Mouse (Mus musculus): ENCODE measurements at regions not wholly inside any gene's neighbourhood (a gene's known extent, or its start where the extent isn't known, plus 50 kb on each side); places are given as distances from the start of the nearest gene placed in this dataset.

GRCm38 (mm10) chr2:51460896-51461295 is 166.4 kb upstream of the Tas2r134 start:
- POLR2A ChIA-PET, result interaction anchor here in 2 of 4 experiments (1.3 to 1.7 kb wide), 2 partner anchors 11 to 13 kb away, joined by 4 to 5 read pairs; no protein-coding TSS in a partner anchor
- CTCF ChIA-PET, result no interaction called here

DNA sequence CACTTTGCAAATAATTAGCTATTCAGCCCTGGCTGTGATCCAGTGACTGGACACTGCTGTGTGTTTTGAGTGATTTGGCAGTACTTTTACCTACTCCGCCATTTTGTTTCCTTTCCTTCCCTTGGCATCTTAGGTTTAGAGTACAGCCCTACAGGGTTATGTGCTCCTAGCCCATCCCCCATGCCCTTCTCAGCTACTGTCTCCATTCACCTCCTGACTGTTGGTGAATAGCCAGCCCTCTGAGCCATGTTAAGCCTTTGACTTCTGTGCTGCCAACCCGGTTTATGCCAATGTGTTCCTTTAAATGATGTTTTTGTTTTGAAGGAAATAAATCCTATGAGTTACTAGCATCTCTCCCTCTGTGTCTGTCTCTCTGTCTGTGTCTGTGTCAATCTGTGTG is 167.8 kb upstream of the Tas2r134 start:
- ChIA-PET CTCF (no interaction called here), POLR2A (interaction anchor here in 1 of 4 experiments (0.7 to 1.2 kb wide), 3 partner anchors 10 to 12 kb away, joined by 3 read pairs; no protein-coding TSS in a partner anchor)

- ChIA-PET POLR2A (no interaction called here), CTCF (no interaction called here)
Observed at GRCm38 (mm10) chr2:51457717-51458116, 169.6 kb upstream of the Tas2r134 start.

GRCm38 (mm10) chr2:51452816-51453215 is 174.5 kb upstream of the Tas2r134 start:
- ChIA-PET POLR2A (no interaction called here), CTCF (no interaction called here)

- ChIA-PET POLR2A (interaction anchor here in 3 of 4 experiments (0.6 to 2.6 kb wide), 21 partner anchors 11 to 624 kb away, joined by 3 to 25 read pairs (median 5); partner anchors contain the start of gene Rif1 (in 2 of the 3)), CTCF (interaction anchor here in 1 of 4 experiments (0.8 kb wide), 1 partner anchor 77 kb away, joined by 4 read pairs; no protein-coding TSS in a partner anchor)
Observed at GRCm38 (mm10) chr2:51448121-51448520, 179.2 kb upstream of the Tas2r134 start.

DNA sequence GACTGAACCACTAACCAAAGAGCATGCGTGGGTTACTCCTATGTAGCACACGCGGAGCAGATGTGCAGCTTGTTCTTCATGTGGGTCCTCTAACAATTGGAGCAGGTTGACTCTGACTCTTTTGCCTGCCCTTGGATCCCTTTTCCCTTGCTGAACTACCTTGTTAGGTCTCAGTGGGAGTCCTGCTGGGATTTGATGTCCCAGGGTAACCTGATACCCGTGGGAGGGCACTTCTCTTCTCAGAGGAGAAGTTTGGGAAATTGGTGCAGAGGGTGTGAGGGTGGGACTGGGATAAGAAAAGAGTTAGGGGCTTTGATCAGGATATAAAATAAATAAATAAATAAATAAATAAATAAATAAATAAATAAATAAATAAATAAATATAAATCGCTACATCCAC is 179.7 kb upstream of the Tas2r134 start:
- ChIA-PET POLR2A (interaction anchor here in 3 of 4 experiments (0.8 to 2.6 kb wide), 15 partner anchors 10 to 624 kb away, joined by 3 to 25 read pairs (median 5); partner anchors contain the start of gene Rif1 (in 2 of the 3)), CTCF (interaction anchor here in 2 of 4 experiments (0.7 to 0.8 kb wide), 2 partner anchors 76 to 95 kb away, joined by 3 to 4 read pairs; no protein-coding TSS in a partner anchor)

DNA sequence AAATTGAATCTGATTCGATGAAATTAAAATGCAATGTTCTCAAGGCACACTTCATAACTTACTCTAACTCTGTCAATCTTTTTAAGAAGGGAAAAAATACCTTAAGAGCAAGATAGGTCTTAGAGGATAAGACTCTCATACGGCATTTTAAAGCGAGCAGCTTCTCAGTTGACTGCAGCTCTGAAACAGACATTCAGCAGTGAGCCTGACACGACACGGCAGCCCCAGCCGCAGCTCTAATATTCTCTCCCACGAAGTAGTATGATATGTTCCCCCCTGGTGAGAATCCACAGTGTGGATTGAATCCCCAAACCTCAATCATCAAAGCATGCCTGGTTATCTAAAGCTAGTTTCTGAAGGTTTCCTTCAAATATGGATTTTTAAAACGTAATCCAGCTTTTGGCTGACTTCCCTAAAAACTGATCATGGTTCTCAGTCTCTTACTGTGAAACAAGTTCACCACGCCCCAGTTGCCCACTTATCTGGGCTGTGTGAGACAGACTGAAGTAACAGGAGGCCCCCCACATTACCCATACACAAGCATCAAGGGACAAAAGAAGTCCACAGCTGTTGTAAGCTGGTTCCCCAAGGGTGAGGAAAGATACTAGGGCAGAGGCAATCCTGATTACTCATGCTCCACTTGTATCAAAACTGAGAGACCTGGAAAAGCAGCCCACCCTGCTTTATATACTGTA is 182.8 kb upstream of the Tas2r134 start:
- ChIA-PET POLR2A (no interaction called here), CTCF (no interaction called here)

- POLR2A ChIA-PET, result no interaction called here
- CTCF ChIA-PET, result no interaction called here
Observed at GRCm38 (mm10) chr2:51443946-51444345, 183.4 kb upstream of the Tas2r134 start.

DNA sequence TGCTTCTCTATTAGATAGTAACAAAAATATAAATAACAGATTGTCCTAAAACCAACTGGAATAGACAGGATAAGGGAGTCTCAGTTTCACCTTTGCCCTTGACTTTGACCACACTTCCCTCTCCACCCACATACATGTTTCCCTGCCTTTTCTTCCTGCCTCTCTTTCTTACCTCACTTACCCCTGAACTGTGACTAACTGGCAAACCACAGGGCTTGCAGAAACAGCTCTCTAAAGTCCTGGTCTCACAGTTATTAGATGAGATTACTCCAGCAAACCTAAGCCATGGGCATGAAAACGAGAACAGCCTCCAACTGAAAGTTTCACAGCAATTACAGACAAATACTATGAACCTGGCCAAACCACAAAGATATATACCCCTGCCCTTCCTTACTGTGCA is 188.3 kb upstream of the Tas2r134 start:
- ChIA-PET CTCF (no interaction called here), POLR2A (no interaction called here)

- CTCF ChIA-PET, result interaction anchor here (0.5 to 1.0 kb wide), 10 partner anchors 10 to 481 kb away, joined by 3 to 4 read pairs (median 3); no protein-coding TSS in a partner anchor
- POLR2A ChIA-PET, result interaction anchor here in 1 of 4 experiments (1.5 to 1.6 kb wide), 2 partner anchors 10 to 12 kb away, joined by 6 to 7 read pairs; no protein-coding TSS in a partner anchor
Observed at GRCm38 (mm10) chr2:51436590-51436989, 190.7 kb upstream of the Tas2r134 start.

DNA sequence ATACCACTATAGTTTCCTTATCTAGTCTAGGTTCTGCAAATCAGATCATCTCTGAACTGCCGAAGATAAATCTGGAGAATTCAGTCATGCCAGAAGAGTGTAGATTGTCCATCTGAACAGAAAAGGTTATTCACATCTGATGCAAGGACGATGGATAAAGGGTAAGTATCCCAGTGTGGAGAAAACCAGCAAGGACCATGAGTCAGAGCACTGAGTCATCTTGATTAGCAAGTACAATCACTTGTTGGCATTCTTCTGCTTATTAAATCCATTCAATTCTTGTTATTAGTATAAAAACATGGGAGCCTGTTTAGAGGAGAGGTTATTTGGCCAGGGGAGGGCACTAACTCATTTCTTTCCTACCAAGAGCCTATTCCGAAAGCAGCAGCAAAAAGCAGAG is 195.7 kb upstream of the Tas2r134 start:
- CTCF ChIA-PET, result no interaction called here
- POLR2A ChIA-PET, result no interaction called here

DNA sequence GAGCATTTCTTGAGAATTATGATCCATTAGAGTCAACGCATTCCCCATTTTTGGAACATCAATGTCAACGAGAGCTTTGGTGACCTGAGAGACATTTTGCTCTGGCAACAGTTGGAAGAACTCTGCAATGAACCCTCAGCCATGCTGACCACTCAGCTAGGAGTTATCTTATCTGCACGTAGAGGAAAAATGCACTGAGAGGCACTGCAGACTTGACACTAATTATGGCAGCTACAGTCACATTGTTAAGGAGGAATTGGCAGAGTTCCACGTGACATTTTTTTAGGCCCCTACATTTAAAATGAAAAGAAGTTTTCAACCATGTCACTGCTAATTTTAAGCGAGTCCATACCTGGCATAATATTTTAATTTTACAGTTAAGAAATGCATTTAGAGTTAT is 197.6 kb upstream of the Tas2r134 start:
- POLR2A ChIA-PET, result no interaction called here

GRCm38 (mm10) chr2:51422442-51422841 is 204.9 kb upstream of the Tas2r134 start:
- POLR2A ChIA-PET, result no interaction called here
- CTCF ChIA-PET, result no interaction called here

More for the DNA sequence above, 197.6 kb upstream of the Tas2r134 start:
- CTCF ChIA-PET, result no interaction called here

GRCm38 (mm10) chr2:51417908-51418690 is 209.2 kb upstream of the Tas2r134 start:
- POLR2A ChIA-PET, result no interaction called here
- CTCF ChIA-PET, result no interaction called here

GRCm38 (mm10) chr2:51388390-51388789 is 238.9 kb upstream of the Tas2r134 start:
- ChIA-PET CTCF (no interaction called here), POLR2A (no interaction called here)

DNA sequence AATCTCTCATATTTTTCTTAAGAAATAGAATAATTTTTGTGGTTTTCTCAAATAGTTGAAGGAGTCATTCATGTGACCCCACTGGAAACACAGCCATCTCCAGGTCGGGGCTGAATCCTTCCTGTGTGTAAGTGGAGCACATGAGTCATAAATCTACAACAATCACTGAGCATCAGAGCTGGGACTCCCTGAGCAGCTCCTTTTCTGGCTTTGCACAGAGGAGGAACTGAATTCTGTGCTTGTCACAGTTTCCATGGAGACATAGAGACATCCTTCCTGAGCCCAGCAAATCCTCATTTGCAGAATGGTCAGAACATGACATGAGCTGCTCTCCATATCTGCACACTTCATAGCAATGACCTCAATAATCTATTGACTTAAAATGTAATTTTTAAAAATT is 238.2 kb upstream of the Rnd3 start:
- CTCF ChIA-PET, result no interaction called here
- POLR2A ChIA-PET, result interaction anchor here in 1 of 4 experiments (0.5 kb wide), 1 partner anchor 578 kb away, joined by 3 read pairs; no protein-coding TSS in a partner anchor

- CTCF ChIA-PET, result no interaction called here
Observed at GRCm38 (mm10) chr2:51376597-51376996, 227.7 kb upstream of the Rnd3 start.

GRCm38 (mm10) chr2:51374636-51375035 is 225.7 kb upstream of the Rnd3 start:
- POLR2A ChIA-PET, result no interaction called here
- CTCF ChIA-PET, result no interaction called here

More at GRCm38 (mm10) chr2:51376597-51376996, 227.7 kb upstream of the Rnd3 start:
- POLR2A ChIA-PET, result no interaction called here

DNA sequence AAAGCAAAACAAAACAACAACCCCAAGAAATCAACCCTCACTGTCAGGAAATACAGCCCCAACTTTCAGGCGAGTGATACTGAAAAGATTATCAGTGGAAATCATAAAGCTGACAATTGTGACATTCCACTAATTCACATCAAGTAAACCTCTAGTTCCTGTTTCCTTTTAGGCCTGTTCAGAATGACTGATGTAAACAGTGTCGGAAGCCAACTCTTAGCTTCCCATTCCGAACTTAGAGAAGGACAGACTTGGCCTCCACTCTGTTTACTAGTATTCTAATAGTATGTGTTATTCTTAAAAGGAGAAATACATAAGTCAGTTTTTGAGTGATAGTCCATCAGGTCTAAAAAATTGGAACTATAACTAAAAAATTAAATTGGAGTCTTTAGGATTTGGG is 223.9 kb upstream of the Rnd3 start:
- ChIA-PET POLR2A (no interaction called here), CTCF (no interaction called here)
